In the genomic region with DNA sequence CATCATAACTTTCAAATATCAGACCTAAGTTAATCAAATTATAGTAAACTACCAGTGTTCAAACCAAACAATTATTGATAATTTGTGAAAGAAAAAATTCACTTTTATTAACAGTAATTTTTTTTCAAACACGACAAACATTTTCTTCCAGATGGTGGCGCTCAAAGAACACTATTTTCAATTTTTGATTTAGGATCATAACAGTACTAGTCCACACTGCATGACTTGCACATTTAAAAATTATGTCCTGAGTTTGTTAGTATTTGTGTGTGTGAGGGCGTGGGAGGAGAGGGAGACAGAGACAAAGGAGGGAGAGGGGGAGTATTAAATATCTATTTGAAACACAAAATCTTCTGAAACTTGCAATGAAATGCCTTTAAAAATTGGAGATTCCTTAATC, we compare ENCODE assay signal across 9 mouse cellular contexts.
DNase-seq lines count a peak whose midpoint lies in the region; ATAC-seq and TF ChIP-seq lines count a peak whose summit lies in the region.
"Had no signal": no experiment of that assay in that cellular context is flagged by ENCODE, and none has a peak within 500 bp of the region (broad histone marks: within the 10 kb centered on the region; RNA-seq: fewer than 3 reads in every experiment).

No protein-coding gene starts in this region.

- H3K27ac ChIP-seq in kidney, embryonic 16.5 days (ENCODE audit: low read length), result no peak overlapping the region
- no peak overlapping the region for H3K27ac ChIP-seq in thymus, adult 2 months (ENCODE audit: control insufficient read depth, insufficient read depth, low read length)

- no peak for TF ChIP-seq CTCF in thymus, adult 2 months (IDR thresholded peaks at IDR 0.05; ENCODE audit: borderline replicate concordance, control insufficient read depth, extremely low read depth, insufficient read depth, low read length, poor library complexity)

- no peaks in the 10 kb centered on the region for H3K4me1 ChIP-seq in kidney, embryonic 16.5 days (ENCODE audit: insufficient read depth, low read length)
- H3K4me1 ChIP-seq in thymus, adult 2 months (replicated peaks; ENCODE audit: control insufficient read depth, insufficient read depth, low read length), result no peaks in the 10 kb centered on the region

- no peak overlapping the region for H3K4me3 ChIP-seq in kidney, embryonic 16.5 days (ENCODE audit: low read length)
- H3K4me3 ChIP-seq in thymus, adult 2 months (ENCODE audit: control insufficient read depth, insufficient read depth, low read length), result no peak overlapping the region

- H3K27me3 ChIP-seq in kidney, embryonic 16.5 days (ENCODE audit: insufficient read depth, low read length), result no peaks in the 10 kb centered on the region
- no peaks in the 10 kb centered on the region for H3K27me3 ChIP-seq in thymus, adult 2 months (ENCODE audit: control insufficient read depth, insufficient read depth, low read length)

- 29% methylated on average over 3 of the region's 3 CpGs for WGBS in kidney, embryonic 16.5 days
- WGBS in thymus, adult 2 months, result 29% methylated on average over 3 of the region's 3 CpGs

- ATAC-seq in kidney, embryonic 16.5 days (ENCODE audit: low FRiP score, low TSS enrichment), result no peak
- ATAC-seq in erythroblast, adult 5-6 weeks (replicated peaks; ENCODE audit: low FRiP score, poor library complexity, severe bottlenecking), result no peak

- TF ChIP-seq POLR2A in thymus, adult 2 months (IDR thresholded peaks at IDR 0.05; ENCODE audit: control insufficient read depth, extremely low read depth, insufficient read depth, low read length, poor library complexity), result no peak

- DNase-seq in embryo, embryonic 10 days (ENCODE audit: low spot score), result peak; percentile 7
- DNase-seq in embryo, embryonic 9.5 days (ENCODE audit: extremely low spot score), result no peak
- DNase-seq in kidney, adult 9 months, result peak; percentile 52
- peak; percentile 26 to 27 for DNase-seq in right cerebral cortex, postnatal 10 days (ENCODE audit: low spot score in 2 of 2)
- DNase-seq in right cerebral cortex, postnatal 25 days, result no peak
- DNase-seq in thymus, adult 2 months, result no peak
- DNase-seq: spleen, adult 18-20 months had no signal

- H3K4me2 ChIP-seq in kidney, embryonic 16.5 days (replicated peaks; ENCODE audit: low read depth, low read length), result no peak overlapping the region

- H3K9me3 ChIP-seq in kidney, embryonic 16.5 days (ENCODE audit: low read length), result no peaks in the 10 kb centered on the region

- H3K36me3 ChIP-seq in kidney, embryonic 16.5 days (ENCODE audit: insufficient read depth, low read length), result no peaks in the 10 kb centered on the region
- H3K36me3 ChIP-seq in thymus, adult 2 months (ENCODE audit: control insufficient read depth, insufficient read depth, low read length), result no peaks in the 10 kb centered on the region

- H3K9ac ChIP-seq in kidney, embryonic 16.5 days (replicated peaks; ENCODE audit: low read length), result no peak overlapping the region

Comparison
In these comparisons a context has a peak if more than half of its experiments do, and no peak if none do; other contexts are left out.
1. DNase-seq: peak in embryo, embryonic 10 days (single experiment), kidney, adult 9 months (single experiment) and right cerebral cortex, postnatal 10 days (2 of 2); none in embryo, embryonic 9.5 days (single experiment), right cerebral cortex, postnatal 25 days (single experiment) and thymus, adult 2 months (single experiment).